Mouse (Mus musculus): ENCODE measurements around the gene Nckap5. TPM values are rescaled to one million over a fixed set of nuclear protein-coding genes. Genes with fewer than 3 reads are reported as not detected.

Nckap5 gene
- polyA plus RNA-seq, 2 experiments from 2014 or later = 0.51 to 0.56 TPM

DNA sequence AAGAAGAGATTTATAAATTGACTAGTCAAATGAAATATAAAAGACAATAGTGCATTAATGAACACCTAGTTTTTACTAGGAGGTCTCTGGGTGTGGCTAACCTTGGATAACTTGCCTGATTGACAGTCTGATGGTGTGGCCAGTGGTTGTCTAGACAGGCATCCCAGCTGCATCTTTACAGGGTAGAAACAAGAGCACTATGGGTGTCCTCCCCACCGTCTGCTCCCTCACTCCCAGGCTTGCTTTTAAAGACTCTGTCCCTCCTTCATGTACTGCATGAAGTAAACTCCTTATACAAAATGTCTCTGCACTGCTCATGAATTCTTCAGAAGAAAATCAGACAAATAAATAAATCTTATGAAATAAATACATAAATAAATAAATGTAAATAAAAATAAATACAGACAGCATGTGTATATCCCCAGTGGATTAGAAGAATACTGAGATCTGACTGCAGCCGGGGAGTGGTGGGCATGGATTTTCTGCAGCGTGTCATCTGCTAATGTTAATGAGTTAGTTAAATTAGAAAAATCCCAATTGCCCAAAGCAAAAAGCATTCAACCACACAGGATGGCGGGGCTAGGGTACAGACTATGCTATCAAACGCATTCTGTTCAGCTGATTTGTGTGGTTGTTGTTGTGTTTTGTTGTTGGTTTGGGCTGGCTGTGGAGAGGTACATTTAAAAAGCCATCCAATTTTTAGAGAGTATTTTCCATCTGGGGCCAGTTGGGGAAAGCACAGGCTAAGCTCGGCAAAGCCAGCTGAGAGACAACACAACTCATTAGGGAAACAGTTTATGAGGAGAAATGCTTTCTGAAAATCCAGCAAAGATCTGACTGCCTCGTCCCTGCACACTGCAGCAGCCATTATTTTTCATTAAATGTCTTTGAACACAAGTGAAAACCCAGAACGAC is 130.3 kb downstream of the Nckap5 start:
- ATAC-seq = no peak

- no peak for ATAC-seq
Measured at GRCm38 (mm10) chr1:126693585-126693984, 137.0 kb downstream of the Nckap5 start.

DNA sequence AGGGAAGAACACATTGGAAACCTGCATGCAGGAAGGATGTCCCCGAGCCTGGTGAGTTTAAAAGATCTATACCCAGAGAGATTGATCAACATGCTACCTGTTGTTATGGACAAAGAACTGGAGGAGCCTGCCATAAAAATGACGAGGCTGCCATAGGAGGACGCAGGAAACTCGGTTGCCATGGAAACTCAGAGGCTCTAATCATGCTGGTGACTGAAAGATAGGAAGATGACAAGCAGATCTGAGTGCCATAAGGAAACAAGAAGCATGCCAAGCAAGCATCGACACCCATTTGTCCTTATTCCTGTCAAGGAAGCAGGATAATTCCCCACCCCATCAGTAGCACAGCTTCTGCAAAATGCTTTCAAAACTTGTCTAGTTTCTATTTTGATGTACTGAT is 142.0 kb downstream of the Nckap5 start:
- no peak for ATAC-seq

DNA sequence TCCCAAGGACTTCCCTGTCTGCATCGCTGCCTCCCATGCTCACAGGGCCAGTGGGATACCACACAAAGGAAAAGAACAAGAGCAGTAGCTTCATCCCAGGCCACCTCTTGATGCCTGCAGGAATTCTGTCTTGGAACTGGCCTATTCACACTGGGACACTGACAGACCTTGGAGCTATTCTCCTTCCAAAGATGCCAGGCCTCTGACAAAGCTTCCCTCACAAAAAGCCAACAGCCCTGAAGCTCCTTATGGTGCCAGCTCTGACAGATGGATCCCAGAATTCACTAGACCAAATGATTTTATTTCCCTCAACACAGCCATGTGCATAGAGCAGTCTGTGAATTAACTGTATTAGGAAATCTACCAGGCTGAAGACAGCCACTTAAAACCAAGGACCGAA is 143.9 kb downstream of the Nckap5 start:
- ATAC-seq = no peak

- ATAC-seq = no peak
Measured at GRCm38 (mm10) chr1:126683621-126684445, 146.8 kb downstream of the Nckap5 start.

- no peak for ATAC-seq
Measured at GRCm38 (mm10) chr1:126681773-126682172, 148.8 kb downstream of the Nckap5 start.

DNA sequence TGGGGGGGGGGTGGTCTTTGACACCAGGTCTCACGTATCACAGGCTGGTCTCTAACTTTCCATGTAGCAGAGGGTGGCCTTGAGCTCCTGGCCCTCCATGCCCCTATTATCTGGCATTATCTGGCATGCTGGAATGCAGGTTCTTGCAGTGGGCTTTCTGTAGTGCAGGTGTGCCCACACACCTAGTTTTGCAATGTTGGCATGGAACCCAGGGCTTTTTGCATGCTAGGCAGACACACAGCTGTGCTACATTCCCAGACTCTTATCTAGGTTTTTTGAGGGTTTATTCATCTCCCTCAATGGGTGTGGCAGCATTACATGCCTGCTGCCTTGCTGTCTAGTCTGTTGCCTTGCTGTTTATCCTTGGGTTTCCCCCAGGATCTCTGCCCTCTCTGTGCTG is 151.3 kb downstream of the Nckap5 start:
- ATAC-seq = no peak

- ATAC-seq = no peak
Measured at GRCm38 (mm10) chr1:126677280-126677679, 153.3 kb downstream of the Nckap5 start.

GRCm38 (mm10) chr1:126676769-126677168 is 153.8 kb downstream of the Nckap5 start:
- no peak for ATAC-seq

DNA sequence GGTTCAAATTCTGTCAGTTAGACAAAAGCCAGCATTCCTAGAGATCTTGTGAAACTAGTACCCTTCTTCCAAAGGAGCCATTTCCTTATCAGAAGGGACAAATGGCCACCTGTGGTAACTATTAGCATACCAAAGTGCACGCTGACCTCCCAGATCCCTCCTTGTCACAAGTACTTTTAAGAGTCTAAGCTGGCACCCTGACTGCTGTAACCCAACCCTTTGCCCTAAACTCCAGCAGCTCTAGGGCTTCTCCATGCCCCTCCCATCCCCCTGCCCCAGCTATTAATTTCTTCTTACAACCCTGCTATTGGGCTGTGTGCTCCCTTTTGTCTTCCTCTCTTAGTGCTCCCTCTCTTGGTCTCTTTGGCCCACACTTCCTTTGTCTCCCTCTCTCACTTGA is 155.5 kb downstream of the Nckap5 start:
- ATAC-seq = no peak

DNA sequence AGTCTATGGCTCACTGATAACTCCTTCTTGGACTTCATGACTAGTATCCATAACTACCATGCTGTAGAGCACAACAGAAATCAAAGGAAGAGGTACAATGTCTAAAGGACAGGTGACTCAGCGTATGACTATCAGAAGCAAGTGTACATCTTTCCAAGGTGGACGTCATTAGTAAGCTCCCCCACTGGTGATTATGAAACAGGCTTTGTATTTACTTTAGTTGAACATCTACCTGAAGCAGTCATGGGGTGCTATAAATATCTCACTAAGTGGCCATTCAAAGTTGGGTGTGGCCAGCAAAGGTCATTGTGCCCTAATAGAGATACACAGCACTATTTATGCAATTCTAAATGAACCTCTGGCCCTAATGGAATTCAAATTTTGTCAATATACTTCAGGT is 157.4 kb downstream of the Nckap5 start:
- no peak for ATAC-seq

DNA sequence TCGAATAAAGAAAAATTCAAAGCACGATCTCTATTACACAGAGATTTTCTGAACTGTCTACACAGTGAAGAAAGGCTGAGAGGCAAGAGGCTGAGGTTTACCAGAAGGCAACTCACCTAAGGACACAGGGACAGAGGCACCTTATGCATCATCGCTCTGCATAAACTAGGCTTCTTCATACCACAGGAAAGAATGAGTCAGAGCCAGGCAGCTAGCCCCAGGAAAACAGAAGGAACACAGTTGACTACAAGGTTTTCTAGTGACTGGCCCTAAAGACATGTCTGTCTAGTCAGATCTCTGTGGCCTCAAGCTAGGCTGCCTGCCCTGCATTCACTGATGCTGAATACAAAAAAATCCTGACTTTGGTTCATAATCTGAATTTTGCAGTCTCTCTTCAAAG is 160.1 kb downstream of the Nckap5 start:
- no peak for ATAC-seq

DNA sequence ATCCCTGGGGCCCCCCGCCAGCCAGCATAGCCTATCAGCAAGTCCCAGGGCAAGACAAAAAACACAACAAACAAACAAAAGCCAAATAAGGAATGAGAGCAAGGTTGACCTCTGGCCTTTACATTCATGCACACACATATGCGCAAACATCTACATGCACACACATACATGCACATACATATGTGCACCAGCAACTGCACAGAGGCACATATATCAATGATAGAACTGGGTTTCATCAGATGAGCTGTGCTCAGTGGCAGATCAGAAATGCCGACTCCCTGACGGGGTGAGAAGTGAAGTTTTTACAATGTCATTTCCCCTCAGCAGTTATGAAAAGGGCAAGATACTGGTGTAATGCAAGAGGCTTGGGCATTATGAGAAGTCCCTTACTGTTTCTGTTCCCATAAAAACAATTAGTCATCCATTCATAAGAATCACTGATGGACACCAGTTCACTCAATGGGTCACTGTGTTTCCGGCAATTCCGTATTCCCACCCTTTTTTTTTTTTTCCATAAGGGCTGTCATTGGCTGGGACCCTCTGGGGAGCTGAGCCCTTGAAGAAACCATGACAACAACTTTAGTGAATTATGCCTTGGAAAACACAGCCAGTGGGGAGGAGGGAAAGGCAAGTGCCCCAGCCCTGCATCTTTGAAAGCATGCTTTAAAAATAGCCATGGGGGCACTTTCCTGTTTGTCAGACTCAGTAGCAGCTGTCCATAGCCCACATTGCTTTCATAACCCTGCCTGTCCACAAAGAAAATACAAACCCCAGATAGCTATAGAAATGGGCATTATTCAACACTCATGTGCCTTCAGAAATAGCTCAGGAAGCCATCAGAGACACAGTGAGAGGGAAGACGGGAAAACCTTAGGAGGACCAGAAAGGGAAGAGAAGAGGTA is 170.2 kb downstream of the Nckap5 start:
- no peak for ATAC-seq

GRCm38 (mm10) chr1:126658731-126659130 is 171.9 kb downstream of the Nckap5 start:
- ATAC-seq = no peak

DNA sequence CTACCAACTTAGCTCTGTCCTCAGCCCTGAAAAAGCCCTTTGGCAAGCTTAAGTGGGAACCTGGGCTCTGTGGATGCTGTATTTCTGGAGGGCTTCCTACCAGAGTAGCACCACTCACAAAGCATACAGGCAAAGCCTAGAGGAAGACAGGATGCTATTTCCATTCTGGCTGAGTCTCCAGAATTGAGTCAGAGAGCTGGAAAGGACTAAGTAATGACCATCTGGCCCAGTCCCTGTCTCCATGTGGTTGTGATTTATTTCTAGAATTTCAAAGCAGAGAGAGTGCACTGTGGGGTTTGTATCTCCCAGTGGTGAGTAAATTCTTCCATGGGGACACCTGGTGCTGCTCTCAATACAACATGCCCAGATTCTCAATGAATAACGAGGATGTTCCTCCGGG is 174.4 kb downstream of the Nckap5 start:
- ATAC-seq = no peak

GRCm38 (mm10) chr1:126652085-126652484 is 178.5 kb downstream of the Nckap5 start:
- no peak for ATAC-seq

DNA sequence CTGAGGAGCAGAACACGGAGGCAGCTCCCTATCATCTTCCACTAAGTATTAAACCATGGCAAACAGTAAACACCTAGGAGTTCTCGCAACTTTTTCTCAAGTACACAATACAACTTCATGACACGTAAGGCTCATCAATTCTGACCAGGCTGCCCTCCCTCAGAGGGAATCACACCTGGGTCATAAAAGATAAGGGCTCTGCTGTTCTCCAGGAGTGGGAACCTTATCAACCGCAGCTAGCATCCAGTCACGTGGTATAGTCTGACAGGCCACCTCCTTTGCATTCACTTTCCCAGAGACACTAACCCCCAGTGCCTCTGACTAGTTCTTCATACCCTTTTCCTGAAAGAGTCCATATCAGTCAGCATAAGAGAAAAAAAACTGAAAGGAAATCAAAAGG is 179.8 kb downstream of the Nckap5 start:
- ATAC-seq = no peak

GRCm38 (mm10) chr1:126642751-126643150 is 187.8 kb downstream of the Nckap5 start:
- ATAC-seq = no peak

DNA sequence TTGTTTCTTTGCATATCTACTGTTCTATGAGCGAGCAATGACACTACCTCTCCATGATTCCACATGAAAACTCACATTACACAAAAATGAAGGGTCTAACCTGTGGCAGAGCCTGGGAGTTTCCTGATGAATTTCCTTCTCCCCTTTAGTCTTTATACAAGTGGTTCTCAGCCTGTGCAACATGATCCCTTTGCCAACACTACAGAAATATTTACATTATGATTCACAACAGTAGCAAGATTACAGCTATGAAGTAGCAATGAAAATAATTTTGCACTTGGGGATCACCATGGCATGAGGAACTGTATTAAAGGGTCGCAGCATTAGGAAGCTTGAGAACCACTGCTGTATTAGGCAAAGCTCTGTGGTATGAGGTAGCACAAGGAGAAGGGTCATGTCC is 191.1 kb downstream of the Nckap5 start:
- no peak for ATAC-seq

DNA sequence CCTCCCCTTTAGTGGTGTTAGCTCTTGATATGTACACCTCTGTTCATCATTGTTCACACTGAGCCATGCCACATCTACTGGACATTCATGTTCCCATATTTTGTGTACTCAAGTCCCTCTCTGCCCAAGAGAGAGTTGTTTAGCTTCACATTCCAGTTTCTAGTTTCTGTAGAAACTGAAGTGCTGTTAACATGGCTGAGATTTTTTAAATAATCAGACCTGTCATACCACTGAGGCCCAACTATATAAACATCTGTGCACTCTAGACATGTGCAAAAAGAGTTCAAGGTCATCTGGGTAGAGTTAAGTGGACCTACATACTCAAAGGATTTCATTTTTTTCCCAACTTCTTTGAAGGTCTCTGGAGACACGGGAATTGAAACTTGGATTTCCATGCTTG is 193.1 kb downstream of the Nckap5 start:
- ATAC-seq = no peak

GRCm38 (mm10) chr1:126626206-126626605 is 204.4 kb downstream of the Nckap5 start:
- no peak for ATAC-seq

DNA sequence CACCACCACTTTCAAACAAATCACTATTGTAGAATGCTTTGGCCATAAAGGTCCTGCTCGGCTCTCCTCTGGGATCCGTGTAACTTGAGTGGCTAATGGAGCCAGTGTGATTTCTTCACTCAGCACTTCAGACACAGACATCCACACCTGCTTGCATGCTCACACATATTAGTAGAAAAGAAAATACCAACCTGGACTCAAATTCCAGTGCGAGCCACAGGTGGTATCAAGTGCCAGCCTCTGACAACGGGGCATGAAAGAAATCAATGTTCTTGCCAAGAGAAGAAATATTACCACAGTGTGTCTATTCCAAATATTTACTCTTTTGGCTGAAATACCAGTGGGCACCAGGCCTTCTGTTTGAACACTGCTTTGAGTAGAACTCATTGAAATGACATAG is 208.6 kb downstream of the Nckap5 start:
- no peak for ATAC-seq

Measured in activated CD4-positive, CD25-positive, alpha-beta regulatory T cell, adult 4 months (primary cell).